Mouse (Mus musculus) limb, embryonic 13.5 days (tissue): ENCODE measurements at regions not wholly inside any gene's neighbourhood (a gene's known extent, or its start where the extent isn't known, plus 50 kb on each side); places are given as distances from the start of the nearest gene placed in this dataset.

Experiments
- ATAC-seq: fragments of 200-750 bp; cut with Nextera tagmentation; 2 replicates; pipeline ENCODE4 v1.8.0; 2017; ENCODE audit warnings: low read depth, moderate number of reproducible peaks, moderate TSS enrichment; ENCODE audit not compliant: low FRiP score
- H3K27ac ChIP-seq: fragments of 300-500 bp; sonication (generic); 2 replicates; pipeline ENCODE4 v1.5.1; 2015; ENCODE audit warnings: inconsistent platforms, mild to moderate bottlenecking, moderate library complexity
- H3K27me3 ChIP-seq: fragments of 300-500 bp; sonication (generic); 2 replicates; pipeline ENCODE4 v1.6.1; 2015; ENCODE audit warnings: mild to moderate bottlenecking, inconsistent platforms
- H3K36me3 ChIP-seq: fragments of 300-500 bp; sonication (generic); 2 replicates; pipeline ENCODE4 v1.6.1; 2015; ENCODE audit warnings: inconsistent platforms, mild to moderate bottlenecking, moderate library complexity
- H3K4me1 ChIP-seq: fragments of 300-500 bp; sonication (generic); 2 replicates; pipeline ENCODE4 v1.6.1; 2015; ENCODE audit warnings: inconsistent platforms
- H3K4me2 ChIP-seq: fragments of 300-500 bp; sonication (generic); replicated peaks from 2 replicates; pipeline ENCODE4 v1.6.1; 2015; ENCODE audit warnings: inconsistent platforms, mild to moderate bottlenecking, moderate library complexity
- H3K4me3 ChIP-seq: fragments of 300-500 bp; sonication (generic); 2 replicates; pipeline ENCODE4 v1.5.1; 2015; ENCODE audit warnings: moderate library complexity, mild to moderate bottlenecking, inconsistent platforms
- H3K9ac ChIP-seq: fragments of 300-500 bp; sonication (generic); 2 replicates; pipeline ENCODE4 v1.6.1; 2015; ENCODE audit warnings: mild to moderate bottlenecking, inconsistent platforms
- H3K9me3 ChIP-seq: fragments of 300-500 bp; sonication (generic); 2 replicates; pipeline ENCODE4 v1.6.1; 2016; ENCODE audit warnings: inconsistent platforms
- WGBS: fragments of 180-500 bp; shearing (Covaris S2); methylation state at CpG from one replicate; pipeline ENCODE4 v1.1.7; 2015; 5-methylcytosine and 5-hydroxymethylcytosine counted together

DNA sequence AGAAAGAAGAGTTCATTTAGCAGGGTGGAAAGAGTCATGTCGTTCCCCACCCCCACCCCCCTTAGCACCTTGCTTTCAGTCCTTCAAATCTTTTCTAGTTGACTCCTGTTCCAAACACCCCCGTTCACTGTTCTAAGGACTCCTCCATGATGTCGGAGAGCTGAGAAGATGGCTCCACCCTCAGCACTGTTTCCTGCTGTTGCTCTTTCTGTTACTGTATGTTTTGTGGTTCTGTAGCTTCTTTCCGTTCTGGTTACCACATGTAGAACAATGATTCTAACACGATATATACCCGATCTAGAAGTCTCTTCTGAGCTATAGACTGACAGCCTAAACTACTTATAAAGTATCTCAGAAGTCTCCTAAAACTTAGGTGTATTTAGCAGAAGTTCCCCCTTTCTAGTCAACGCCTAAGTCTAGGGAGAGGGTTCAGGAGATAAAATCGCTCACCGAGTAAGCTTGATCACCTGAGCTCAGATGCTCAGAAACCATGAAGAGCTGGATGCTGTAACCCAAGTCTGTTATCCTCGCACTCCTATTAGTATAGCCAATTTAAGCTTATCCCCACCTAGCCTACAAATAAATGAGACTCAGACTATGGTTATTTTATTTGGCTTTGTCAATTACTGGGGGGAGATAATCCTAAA is 68.2 kb upstream of the Fam3c start:
- Histone ChIP-seq H3K27ac (no peak overlapping the region), H3K9ac (no peak overlapping the region), H3K4me1 (peaks cover 3% of the 10 kb centered on the region; the same call in 1 of the 2 replicates), H3K4me2 (no peak overlapping the region), H3K27me3 (no peaks in the 10 kb centered on the region), H3K9me3 (no peaks in the 10 kb centered on the region), H3K4me3 (no peak overlapping the region), H3K36me3 (no peaks in the 10 kb centered on the region)
- ATAC-seq = no peak
- 89% methylated on average over 10 of the region's 10 CpGs for WGBS

DNA sequence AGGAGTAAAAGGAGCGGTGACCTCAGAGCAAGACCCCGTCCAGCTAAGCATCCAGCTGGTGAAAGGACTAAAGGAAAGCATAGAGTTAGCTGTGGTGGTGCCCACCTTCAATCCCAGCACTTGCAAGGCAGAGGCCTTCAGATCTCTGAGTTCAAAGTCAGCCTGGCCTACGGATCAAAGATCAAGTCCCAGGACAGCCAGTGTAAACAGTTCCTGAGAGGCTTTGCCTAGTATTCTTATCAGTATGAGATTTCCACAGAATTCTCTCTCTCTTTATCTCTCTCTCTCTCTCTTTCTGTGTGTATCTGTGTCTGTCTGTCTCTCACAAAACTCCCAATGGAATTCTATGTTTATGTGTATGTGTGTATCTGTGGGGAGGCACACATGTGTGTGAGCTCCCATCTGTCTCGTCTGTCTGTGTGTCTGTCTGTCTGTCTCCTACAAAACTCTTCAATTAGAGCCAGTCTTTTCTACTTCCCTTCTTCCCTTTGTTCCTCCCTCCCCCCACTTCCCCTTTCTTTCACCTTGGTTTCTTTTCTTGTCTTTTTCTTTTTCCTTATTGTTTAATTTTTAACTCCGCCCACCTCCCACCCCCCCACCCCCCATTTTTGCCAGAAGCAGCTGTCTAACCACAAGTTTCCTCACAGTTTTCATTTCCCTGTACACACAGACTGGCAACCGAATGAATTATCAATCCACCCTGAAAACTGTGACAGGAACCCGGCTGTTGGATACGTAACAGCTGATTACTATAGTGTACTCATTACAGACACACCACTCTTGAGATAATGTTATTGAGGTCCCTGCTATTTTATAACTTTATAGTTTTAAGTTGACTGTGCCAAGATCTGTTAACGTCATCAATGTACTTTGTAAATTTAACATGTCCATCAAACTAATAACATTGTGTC is 67.3 kb upstream of the Fam3c start:
- ATAC-seq = no peak
- no peaks in the 10 kb centered on the region for H3K9me3 ChIP-seq
- no peaks in the 10 kb centered on the region for H3K36me3 ChIP-seq
- H3K9ac ChIP-seq = no peak overlapping the region
- no peak overlapping the region for H3K27ac ChIP-seq
- no peak overlapping the region for H3K4me3 ChIP-seq
- no peaks in the 10 kb centered on the region for H3K27me3 ChIP-seq
- WGBS = 83% methylated on average over 9 of the region's 9 CpGs
- no peak overlapping the region for H3K4me2 ChIP-seq
- peaks cover 3% of the 10 kb centered on the region; the same call in 1 of the 2 replicates for H3K4me1 ChIP-seq

DNA sequence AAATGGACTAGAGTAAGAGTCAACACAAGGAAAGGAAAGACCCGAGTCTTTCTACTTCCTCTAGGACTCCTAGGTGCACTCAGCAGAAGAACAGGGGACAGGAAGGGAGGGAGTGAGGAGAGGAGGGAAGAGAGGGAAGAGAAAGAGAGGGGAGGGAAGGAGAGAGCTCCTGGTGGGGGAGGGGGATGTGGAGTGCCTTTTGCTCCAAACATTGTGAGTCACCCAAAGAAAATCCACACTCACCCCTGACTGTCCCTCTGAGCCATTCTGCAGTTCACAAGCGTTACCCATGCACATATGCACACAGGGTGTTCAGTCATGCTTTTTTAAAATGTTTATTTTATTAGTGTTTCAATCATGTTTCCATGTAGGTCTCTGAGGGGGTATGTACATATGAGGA is 65.5 kb upstream of the Fam3c start:
- Histone ChIP-seq H3K4me2 (no peak overlapping the region), H3K9me3 (no peaks in the 10 kb centered on the region), H3K36me3 (no peaks in the 10 kb centered on the region), H3K4me1 (peaks cover 11% of the 10 kb centered on the region), H3K9ac (no peak overlapping the region), H3K4me3 (no peak overlapping the region), H3K27me3 (no peaks in the 10 kb centered on the region), H3K27ac (no peak overlapping the region)
- ATAC-seq = no peak
- 72% methylated on average over 2 of the region's 2 CpGs for whole genome bisulfite sequencing

DNA sequence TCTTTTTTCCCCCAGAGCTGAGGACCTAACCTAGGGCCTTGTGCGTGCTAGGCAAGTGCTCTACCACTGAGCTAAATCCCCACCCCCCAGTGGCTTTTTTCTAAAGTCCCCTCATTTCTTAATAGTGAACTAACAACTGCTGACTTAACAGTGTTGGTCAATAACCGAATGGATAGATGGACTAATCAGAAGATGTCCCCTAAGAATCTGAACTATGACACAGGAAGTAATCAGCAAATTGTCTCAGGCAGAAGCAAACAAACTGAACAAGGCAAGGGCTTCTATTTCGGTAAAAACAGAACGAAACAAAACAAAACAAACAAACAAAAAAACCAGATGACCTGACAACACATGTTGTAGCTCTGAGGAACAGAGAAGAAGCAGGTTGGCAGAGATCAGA is 62.2 kb upstream of the Fam3c start:
- H3K27me3 ChIP-seq = no peaks in the 10 kb centered on the region
- H3K27ac ChIP-seq = no peak overlapping the region
- H3K4me3 ChIP-seq = no peak overlapping the region
- peaks cover 22% of the 10 kb centered on the region for H3K4me1 ChIP-seq
- no peak overlapping the region for H3K4me2 ChIP-seq
- H3K36me3 ChIP-seq = no peaks in the 10 kb centered on the region
- ATAC-seq = no peak
- 75% methylated on average over 4 of the region's 4 CpGs for WGBS
- H3K9me3 ChIP-seq = no peaks in the 10 kb centered on the region
- H3K9ac ChIP-seq = no peak overlapping the region

DNA sequence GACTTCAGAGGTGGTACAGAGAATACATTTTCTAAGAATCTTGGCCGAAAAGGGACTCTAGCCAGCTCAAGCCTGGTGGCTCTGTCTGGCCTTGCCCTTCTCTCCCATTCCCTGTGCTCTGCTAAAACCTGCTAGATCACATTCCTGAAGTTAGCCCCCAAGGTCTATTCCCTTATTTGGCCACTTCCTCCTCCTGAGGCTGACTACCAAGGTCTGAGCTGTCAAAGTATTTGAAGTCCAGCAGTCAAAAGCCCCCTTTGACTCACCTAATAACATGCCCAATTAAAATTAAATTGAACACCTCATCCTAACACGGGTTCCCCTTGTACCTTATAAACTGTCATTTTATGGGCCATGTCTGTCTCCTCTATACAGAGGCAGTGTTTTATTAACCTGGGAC is 61.1 kb upstream of the Fam3c start:
- peak; percentile 54; the same call in 1 of the 2 replicates for ATAC-seq
- no peaks in the 10 kb centered on the region for H3K27me3 ChIP-seq
- WGBS = 20% methylated on average over 2 of the region's 2 CpGs
- H3K27ac ChIP-seq = peak overlapping the region; percentile 40; the same call in 1 of the 2 replicates
- H3K4me3 ChIP-seq = no peak overlapping the region
- H3K9ac ChIP-seq = no peak overlapping the region
- H3K36me3 ChIP-seq = no peaks in the 10 kb centered on the region
- H3K4me2 ChIP-seq = no peak overlapping the region
- no peaks in the 10 kb centered on the region for H3K9me3 ChIP-seq
- H3K4me1 ChIP-seq = peaks cover 33% of the 10 kb centered on the region

DNA sequence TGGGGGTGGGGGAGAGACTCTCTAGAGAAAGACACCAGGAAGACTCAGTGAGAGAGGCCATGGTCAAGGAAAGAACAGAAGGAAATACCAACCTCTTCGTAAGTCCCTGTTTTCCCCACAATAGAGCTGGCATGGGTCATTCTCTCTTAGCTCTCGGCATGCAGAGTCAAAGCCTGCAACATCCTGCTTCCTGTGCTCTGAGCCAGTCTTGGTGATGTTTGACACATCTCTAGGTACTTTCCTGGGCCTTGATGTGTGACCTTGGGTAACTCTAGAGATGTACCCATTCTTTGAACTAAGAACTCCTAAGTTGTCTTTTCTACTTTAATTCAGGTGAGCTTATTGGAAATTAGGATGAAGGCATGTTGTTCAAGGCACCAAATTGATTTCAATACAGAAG is 55.8 kb upstream of the Fam3c start:
- WGBS = 98% methylated on average over 2 of the region's 2 CpGs
- no peaks in the 10 kb centered on the region for H3K9me3 ChIP-seq
- H3K27me3 ChIP-seq = 0 out of 2 replicates have a peak, but pooled peaks cover 4% of the 10 kb centered on the region
- no peak overlapping the region for H3K9ac ChIP-seq
- peaks cover 23% of the 10 kb centered on the region for H3K4me1 ChIP-seq
- no peak for ATAC-seq
- no peaks in the 10 kb centered on the region for H3K36me3 ChIP-seq
- no peak overlapping the region for H3K4me3 ChIP-seq
- no peak overlapping the region for H3K4me2 ChIP-seq
- no peak overlapping the region for H3K27ac ChIP-seq

DNA sequence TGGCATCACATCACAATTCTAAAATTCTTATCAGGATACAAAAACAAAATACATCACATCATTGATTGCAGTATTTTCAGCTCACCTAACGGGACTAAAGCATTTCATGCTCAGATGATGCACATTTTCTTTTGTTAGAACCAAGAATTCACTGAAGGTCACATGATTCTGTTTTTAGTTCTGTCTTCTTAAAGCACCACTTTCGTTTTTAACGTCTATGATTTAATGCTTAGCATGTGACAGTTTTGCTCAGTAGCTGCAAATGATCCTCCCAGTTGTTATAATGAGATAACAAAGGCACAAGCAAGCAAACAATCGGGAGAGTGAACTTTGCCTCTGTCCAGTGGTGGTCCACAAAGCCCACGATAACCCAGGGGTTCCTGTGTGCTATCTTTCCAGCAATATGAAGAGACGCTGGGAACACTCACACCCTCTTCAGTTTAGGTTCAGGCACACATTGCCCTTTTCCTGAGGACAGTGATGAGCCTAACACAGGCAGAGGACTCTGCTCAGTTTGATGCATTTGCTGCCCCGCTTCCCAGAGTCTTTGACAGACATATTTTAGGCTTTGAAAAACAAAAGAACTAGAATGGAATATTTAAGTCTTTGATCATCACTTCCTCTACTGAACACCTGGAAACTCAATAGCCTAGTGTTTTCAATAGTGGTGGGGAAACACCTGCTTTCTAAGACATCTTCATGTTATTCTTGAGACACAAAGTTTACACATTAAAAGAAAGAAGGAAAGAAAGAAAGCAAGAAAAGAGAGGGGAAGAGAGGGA is 53.0 kb upstream of the Fam3c start:
- no peak overlapping the region for H3K4me2 ChIP-seq
- WGBS = 80% methylated on average over 7 of the region's 7 CpGs
- no peak overlapping the region for H3K9ac ChIP-seq
- no peaks in the 10 kb centered on the region for H3K9me3 ChIP-seq
- no peak overlapping the region for H3K4me3 ChIP-seq
- H3K27ac ChIP-seq = no peak overlapping the region
- 0 out of 2 replicates have a peak, but pooled peaks cover 4% of the 10 kb centered on the region for H3K27me3 ChIP-seq
- no peak for ATAC-seq
- peaks cover 19% of the 10 kb centered on the region for H3K4me1 ChIP-seq
- H3K36me3 ChIP-seq = no peaks in the 10 kb centered on the region
